Mouse (Mus musculus): Measurements from ENCODE around the gene Derl3.
"Not testable (repeated sequence)": the region's sequence is repeated elsewhere in the genome, so short reads cannot be mapped to it uniquely, and the experiment has no call there.

Derl3 gene

DNA sequence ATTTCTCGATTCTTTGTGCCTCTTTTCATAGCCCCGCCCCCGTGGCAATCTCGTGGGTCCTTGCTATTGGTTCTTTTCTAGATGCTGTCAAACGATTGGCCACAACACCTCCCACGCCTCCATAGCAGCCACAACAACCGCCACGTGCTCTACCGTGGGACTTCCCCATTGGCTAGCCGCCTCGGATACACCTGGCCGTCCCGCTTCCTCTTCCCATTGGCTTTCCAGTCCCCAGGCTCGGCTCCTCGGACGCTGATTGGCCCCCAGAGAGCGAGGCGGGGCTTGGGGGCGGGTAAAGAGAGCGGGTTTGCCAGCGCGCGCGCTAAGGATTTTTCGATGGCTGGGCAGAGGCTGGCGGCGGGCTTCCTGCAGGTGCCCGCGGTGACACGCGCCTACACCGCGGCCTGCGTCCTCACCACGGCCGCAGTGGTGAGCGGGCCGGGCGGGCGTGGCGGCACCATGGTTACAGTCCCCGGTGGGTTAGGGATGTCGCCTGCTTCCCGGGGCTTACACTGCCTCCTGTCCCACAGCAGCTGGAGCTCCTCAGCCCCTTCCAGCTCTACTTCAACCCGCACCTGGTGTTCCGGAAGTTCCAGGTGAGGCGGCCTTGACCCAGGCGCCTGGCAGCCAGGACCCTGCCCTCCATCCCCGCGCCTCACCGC is at the start of gene Derl3:
Derl3 (plus strand) TSS at position 325 of the 662 bp plus-strand sequence.
- peak; percentile 97 for DNase-seq

DNA sequence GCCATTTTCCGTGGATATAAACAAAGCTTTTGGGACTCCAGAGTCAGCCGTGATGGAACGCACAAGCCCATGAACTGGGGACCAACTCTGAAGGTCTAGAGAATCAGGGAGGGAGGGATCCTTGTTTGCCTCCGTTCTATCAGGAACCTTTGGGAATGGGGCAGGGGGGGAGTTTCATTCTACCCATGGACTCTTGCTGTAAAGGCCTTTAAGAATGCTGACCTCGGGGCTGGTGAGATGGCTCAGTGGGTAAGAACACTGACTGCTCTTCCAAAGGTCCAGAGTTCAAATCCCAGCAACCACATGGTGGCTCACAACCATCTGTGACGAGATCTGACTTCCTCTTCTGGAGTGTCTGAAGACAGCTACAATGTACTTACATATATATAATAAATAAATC is 49.3 kb upstream of the Derl3 start:
- not testable (repeated sequence) for DNase-seq

DNA sequence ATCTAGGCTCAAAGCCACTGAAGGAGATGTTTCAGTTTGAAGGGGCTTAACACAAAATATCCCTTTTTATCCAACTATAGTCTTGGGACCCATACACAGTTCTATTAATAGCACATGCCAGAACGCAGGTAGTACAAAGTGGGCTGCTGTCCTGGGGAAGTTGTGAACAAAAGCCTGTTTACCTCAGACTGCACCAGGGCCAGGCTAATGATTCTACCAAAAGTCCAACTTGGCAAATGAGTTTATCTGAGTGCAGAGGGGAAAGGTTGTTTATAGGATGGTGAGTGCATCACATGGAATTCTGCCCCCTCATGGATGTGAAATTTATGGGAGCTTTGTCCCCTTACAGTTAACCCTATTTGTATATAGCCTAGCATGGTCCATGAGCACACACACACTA is 48.4 kb upstream of the Derl3 start:
- no peak for DNase-seq

DNA sequence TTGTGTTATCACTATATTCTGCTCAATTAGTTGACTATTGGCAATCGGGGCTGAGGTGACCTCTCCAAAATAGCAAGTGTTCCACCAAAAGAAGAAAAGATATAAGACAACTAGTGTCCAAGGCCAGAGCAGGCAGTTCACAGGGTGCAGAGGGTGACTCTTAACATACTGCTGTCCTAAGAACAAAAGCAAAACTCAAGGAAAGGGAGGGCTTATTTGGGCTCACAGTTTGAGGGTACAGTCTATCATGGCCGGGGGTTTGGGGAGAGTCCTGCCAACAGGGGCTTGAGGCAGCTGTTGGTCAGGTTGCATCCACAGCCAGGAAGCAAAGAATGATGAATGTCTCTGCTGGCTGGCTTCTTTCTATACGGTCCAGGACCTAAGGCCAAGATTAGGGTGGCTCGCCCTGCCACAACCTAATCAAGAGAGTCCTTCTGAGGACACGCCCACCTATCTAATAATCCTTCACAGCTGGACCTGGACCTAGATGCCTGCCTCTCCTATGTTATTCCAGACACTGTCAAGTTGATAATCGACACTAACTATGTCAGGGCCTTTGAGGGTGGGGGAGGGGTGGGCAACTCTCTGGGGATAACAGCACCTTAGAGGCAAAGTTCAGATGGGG is 47.8 kb upstream of the Derl3 start:
- no peak for DNase-seq

DNA sequence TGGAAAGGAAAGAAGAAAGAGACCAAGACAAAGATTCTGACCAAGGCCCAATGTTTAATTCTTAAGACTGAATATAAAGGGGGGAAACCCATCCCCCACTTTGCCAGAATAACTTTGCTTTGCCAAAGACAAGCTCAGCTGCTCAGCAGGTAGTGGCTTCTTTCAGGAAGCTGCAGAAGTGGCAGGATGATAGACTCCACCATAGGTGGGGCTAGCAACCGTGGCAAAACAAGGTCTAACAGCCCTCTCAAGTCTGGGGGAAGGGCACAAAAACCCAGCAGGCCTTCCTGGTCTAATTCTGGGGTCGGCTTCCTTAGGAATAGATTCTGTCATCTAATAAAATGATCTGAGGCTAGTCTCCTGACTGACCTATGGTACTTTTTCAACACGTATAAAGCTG is 44.8 kb upstream of the Derl3 start:
- no peak for DNase-seq

DNA sequence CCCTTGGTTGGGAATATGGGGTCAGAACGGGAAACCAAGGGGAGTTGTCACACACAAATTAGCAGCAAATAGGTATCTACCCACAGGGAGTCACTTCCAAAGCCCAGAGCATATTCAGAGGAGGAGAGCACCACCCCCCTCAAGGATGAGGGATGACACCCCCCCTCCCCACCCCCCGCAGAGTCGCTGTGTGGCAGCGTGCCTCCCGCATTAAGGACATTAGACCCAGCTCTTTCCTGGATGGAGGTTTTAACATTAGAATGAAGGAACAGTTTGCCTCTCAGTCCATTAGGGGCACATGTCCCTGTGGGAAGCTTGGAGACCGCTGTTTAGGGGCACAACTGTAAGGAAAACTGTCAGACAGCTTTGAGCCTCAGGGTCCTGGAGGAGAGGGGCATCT is 42.1 kb upstream of the Derl3 start:
- DNase-seq, result no peak

DNA sequence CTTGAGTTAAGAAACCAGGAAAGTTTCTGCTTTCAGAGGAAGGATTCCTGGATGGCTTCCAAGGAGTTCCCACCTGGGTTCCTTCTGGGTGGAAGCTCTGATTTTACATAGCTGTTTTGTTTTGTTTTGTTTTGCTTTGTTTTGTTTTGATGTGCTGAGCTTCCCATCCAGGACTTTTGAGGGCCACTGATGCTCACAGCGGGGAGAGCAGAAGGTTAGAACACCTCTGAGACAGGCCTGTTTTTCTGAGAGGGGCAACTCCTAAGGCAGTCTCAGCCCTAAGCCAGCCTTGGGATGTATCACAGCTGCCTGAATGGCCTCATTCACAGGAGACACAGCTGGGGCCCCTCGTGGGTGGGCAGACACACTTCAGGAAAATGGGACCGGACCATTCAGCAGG is 41.5 kb upstream of the Derl3 start:
- DNase-seq, result no peak

DNA sequence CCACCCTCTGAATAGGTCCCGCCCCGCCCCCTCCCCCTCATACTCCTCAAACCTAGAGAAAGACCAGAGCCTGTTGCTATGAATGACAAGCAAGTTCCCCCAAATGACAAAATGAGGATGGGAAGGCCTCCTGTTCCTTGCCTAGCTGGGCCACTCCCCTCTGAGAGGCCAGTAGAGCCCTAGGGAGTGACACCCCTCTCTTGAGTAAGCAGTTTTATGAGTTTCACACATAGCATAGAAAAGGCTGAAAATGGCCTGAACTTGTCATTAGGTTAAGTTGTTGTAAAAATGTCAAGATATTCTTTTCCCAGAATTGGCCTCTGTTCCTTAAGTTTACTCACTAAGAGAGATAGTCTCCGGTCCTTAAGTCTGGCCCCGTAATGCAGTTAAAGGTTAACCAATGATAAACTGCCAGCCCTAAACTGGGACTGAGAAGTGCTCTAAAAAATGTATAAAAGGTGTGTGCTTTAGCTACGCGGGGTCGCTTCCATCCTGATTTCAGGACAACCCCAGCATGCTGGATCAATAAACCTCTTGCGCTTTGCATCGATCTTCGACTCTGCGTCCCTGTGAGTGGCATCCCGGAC is 40.6 kb upstream of the Derl3 start:
- DNase-seq, result no peak

DNA sequence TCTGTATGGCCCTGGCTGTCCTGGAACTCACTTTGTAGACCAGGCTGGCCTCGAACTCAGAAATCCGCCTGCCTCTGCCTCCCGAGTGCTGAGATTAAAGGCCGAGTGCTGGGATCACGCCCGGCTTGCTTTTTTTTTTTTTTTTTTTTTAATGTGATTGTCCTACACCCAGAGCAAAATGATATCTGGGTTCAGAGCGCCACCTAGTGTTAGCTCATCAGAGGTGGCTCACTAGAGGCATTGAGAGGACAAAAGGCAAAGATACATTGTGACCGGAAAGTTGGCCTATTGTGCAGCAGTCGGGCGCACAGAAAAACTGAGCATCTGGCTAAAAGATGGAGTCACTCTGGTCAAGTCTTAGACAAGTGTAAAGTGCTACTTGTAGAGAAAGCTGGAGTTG is 39.8 kb upstream of the Derl3 start:
- DNase-seq, result peak; percentile 93 to 96

DNA sequence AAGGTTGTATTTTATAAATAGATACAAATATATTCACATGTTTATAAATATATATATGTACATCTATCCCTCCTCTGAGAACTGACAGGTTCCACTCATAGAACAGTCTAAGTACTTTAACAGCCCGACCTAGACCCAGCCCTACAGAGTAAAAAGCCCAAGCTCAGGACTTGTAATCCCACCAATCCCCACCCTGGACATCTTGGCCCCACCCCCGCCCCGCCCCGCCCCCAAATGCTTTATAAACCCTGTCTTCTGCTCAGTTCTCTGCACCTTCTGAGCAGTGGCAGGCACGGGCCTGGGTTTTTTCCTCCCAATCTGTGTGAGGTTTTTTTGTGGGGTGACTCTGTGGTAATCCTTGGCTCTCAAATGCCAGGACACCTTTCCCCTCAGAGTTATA is 39.1 kb upstream of the Derl3 start:
- no peak for DNase-seq

DNA sequence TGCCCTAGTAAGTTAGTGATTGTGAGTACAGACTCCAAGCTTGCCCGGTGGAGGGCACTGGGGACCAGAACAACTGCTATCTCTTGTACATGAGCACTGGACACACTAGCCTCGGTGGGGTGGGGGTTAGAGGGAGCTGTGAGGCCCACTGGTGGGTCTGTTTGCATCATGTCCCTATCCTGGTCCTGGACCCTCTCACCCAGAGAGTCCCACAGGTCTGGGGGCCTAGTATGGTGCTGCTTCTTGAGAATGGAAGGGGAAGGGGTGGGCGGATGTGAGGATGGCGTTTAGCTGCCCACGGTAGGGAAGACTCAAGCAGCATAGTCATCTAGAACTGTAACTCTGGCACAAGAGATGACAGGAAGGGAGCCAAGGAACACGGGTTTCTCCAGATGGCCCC is 38.4 kb upstream of the Derl3 start:
- peak in 1 of 2 experiments; percentile 38 for DNase-seq

DNA sequence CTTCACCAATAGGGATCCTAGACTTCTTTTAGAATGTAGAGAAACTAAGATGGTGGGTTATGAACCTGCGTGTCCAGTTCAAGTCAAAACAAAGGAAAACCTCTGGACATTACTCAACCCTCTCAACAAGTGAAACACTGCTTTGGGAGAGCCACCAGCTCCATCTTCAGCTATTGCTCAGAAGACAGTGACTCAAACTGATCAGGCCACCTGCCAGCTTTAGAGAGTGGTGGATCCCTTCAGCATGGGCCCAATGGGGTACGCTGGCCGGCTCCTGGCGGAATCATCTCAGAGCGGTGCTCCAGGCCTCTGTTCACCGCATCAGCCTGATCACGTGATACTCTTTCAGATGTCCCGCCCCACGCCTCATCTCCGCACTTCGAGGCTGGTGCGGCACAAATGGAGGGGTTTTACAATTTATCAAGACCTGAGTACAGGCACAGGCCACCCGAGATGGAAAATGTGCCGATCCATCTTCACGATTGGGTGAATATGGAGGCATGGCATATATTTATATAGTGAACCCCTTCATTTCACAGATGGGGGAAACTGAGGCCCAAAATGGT is 37.7 kb upstream of the Derl3 start:
- DNase-seq, result no peak

DNA sequence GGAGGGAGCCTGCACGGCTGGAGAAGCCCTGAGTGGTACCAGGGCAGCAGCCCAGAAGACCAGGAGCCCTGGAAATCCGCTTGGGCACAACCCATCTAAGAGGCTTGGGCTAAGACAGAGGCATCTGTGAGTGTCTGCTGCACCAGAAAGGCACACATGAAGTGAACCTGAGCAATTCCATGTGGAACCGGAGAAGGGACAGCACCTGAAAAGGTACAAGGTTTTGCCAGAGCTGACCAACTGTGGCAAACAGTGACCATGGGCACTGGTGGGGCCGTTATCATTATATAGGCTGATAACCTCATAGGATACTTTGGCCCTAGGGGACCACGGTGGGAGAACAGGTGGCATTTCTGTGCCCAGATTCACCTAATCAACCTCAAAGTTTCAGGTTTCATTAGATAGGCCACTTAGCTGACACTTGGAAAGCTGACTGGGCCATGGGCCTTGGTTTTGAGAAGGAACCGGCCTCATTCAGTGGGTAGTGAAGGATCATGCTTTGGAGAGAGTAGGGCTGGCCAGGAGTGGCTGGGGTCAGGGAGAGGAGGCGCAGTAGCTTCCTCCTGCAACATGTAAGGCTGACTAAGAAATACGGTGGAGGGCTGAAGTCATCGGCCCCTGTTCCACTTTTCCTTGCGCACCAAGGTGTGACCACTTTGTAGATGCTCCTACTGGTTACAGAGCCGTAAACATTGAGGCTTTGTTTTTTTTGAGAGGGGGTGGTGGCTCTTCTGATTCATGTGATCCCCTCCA is 36.9 kb upstream of the Derl3 start:
- no peak for DNase-seq

DNA sequence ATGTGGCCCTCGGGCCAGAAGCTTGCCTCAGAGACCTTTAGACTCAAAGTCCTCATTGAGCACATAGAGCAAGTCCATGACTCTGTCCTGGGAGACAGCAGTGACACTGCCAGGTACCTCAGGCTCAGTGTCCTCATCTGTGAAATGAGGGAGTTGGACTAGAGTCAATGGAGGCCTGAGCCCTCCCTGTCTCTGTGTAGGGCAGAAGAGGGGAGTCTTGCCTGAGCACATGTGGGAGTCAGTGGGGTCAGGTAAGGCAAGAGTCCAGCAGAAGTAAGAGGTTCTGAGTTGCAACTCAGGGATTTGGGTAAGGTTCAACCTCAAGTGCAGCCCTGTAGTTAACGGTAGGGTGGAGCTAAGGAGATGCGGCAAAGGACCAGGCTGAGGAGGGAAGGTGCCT is 36.2 kb upstream of the Derl3 start:
- no peak for DNase-seq

DNA sequence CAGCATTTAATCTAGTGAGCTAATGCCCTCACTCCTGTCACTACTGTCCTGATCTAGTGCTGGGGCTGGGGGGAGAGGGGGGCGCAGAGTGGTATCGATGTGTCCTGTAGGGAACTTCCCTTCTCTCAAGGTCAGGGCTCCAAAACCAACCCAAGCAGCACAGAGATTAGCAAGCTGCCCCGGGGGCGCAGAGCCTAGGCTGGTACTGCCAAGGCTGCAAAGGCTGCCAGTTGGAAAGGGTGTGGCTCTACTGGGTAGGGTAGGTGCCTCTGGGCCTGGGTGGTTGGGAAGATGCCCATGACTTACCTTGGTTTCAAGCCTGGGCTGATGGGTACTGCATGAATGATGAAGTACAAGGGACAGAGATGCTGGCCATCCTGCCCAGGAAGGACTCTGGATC is 35.6 kb upstream of the Derl3 start:
- peak in 1 of 2 experiments; percentile 30 for DNase-seq

DNA sequence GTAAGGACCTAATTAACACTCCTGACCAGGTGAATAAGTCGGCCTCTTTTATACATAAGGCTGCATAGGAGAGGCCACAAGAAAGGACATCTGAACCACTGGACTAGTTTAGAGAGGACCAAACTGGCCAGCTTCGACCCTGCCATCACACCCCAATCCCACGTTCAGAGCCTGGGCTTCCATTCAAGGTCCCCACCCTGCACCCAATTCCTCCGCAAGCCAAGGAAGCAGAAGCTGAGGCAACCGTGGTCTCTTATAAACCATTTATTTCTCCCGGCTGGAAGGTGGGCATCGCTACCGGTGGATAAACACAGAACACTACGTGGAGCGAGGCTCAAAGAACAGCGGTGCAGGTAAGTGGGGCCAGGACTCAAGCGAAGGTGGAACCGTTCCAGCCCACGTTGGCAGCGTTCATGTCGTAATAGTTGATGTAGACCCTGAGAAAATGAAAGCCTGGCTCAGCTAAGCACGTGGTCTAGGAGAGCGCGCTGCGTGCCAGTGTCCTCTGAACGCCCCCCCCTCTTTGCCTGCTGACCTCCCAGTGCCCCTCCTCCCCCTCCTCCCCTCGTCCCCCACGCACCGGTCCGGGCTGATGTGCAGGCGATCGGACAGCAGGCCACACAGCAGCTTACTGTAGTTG is 34.0 kb upstream of the Derl3 start:
- peak; percentile 75 to 81 for DNase-seq

DNA sequence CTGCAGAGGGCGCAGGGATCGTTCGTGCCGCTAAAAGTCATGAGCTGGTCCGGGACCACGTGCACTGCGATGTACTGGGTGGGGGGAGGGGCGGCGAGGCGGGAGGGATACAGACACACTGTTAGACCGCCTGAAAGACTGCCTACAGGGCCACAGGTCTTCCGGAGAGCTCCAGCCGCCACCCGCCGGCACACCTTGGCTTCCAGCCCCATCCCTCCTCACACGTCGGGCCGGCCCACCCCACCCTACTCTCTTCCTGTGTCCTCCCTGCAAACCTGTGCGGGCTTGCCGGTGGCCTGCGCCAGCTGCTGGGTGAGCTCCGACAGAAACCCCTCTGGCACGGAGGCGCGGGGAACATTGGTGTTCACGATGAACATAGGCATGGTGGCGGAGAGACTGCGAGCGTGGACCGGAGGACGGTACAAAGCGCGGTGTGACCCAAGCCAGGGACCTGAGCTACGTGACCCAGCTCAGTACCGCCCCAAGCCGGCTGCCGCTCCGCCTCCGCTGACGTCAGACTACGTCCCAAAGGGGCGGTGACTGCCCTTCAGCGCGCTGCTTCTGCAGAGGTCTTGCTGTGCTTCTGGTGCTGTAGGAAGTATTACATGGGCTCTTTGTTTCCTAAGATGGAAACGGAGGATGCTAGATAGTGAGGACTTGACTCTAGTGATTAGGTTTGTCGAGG is 33.3 kb upstream of the Derl3 start, which contains the start of gene Mif:
Mif (minus strand) TSS at position 455 of the 685 bp plus-strand sequence.
- DNase-seq, result peak; percentile 93 to 94

DNA sequence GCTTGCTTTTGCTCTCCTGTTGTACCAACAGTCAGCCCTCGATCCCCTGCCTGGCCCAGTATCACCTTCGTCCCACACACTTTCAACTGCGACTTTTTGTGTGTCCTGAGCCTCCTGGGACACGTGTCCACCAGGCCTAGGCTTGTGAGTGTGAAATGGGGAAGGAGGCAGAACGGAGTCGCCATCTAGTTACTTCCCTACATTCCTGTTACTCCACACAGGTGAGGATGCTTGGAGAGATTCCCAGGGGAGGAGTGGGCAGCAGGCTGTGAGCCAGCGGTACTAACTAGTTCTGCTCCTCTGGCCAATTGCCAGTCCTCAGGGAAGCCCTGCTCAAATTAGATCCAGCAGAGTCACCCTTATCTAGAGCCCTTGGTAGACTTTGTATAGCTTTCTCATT is 32.5 kb upstream of the Derl3 start:
- peak; percentile 62 for DNase-seq

DNA sequence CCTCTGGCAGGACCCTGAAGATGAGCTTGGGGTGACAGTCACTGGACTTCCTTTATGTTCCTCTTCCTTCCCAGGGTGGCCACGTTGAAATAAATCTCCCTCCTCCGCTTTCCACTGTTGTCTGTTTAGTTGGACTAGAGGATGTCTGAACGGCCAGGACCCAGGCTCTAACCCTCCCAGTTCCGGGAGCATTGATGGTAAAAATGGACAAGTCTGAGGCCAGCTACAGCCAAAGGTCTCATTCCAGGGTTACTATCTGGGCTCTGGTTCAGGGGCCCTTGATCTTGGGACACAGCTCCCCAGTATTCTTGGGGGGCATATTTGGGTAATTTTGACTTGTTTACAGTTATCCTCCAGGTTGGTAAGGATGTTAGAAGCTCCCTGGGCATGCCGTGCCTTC is 31.6 kb upstream of the Derl3 start:
- no peak for DNase-seq

DNA sequence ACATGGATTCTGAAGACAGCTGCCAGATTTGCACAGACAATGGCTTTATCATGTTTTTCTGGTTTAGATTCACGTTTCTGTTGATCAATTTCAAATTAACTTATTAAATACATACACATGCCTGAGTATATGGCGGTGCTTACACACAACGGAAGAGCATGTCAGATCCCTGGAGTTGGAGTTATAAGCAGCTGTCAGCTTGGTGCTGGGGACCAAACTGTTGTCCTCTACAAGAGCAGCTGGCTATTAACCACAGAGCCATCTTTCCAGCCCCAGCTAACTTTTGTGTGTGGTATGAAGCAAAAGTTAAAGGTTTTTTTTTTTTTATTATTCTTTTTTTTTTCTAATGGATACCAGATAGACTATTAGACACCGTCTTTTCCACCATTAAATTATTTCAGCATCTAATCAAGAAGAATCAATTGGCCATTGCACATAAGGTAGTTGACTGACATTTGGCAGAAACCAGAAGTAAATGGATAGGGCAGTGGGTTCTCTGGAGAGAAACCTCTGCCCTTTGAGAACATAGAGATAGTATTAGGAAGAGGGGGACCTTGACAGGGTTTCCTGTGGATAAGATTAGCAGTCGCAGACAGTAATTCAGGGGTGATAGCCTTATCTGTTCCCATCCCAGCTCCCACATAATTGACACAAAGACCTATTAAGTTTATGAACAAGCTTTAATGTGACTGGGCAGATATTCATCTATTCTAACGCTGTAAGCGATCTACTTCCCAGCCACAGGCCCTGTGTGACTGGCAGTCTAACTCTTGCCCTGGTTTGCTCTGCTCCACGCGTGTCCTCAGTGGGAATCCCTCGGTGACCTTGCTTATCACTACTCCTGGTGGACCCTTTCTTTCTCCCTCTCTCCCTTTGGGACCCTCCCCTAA is 20.9 kb upstream of the Derl3 start:
- no peak for DNase-seq

DNA sequence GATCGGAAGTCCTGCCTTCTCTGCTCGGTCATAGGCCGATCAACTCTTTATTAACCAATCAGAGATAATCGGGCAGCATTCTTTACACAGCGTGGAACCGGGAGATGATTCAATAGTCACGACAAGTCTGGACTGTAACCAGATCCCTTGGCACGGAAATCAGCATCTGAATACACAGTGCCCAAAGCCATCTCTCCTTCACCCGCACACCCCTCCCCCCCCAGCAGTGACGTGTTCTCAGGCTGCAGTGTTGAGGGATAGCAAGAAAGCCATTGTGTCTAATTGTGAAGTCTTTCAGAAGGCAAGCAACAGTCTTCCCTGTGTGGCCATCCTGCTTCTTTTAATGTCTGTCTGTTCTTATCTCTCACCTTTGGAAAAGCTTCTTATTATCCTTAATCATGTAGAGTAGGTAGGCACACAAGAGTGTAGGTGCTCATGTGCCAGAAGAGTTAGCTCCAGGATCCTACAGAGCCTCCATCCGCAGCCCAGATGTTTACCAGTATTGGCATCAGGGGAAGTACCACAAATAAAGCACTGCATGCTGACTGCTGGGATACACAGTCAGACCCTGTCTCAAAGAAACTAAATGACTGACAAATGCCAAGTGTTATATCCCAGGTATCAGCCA is 20.2 kb upstream of the Derl3 start:
- DNase-seq, result peak; percentile 99 to 100

All from cerebellum, postnatal 10 days (tissue).